Mouse (Mus musculus) embryonic fibroblast, embryonic 13.5 days (primary cell): Measurements from ENCODE around the gene Ugt1a8.

ENCODE experiments used
- CTCF ChIP-seq: IDR thresholded peaks from 2 replicates; pipeline ENCODE4 v1.5.1; 2011; ENCODE audit warnings: mild to moderate bottlenecking, control low read depth, low read length, moderate library complexity, borderline replicate concordance; ENCODE audit not compliant: insufficient read depth
- POLR2A ChIP-seq: IDR thresholded peaks from 2 replicates; pipeline ENCODE4 v1.6.1; 2011; ENCODE audit warnings: low read depth, mild to moderate bottlenecking, control low read depth, low read length, moderate library complexity

DNA sequence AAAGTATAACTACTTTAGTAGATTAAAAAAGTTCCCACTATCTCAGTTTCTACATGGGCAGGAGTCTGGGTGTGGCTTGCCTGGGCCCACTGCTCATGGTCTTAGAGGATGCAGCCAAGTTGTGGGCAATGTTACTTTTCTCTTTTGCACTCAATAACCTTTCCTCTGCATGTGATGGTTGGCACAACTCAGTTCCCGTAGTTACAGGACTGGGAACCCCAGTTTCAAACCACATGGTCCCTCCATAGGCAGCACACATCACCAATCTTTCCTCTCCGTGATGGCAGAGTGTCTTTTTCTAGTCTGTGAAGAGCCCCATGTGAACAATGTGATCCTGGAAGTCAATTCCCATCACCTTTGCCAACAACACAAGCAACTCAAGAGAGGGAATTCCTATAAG lies 139.9 kb downstream of the Ugt1a8 start:
- TF ChIP-seq POLR2A = no peak
- TF ChIP-seq CTCF = no peak
